Mouse (Mus musculus) heart, postnatal 0 days (tissue): ENCODE results near the gene Commd2. TPM values are rescaled to one million over a fixed set of nuclear protein-coding genes. Genes with fewer than 3 reads are reported as not detected.

Experiments
- ATAC-seq: fragments of 200-750 bp; cut with Nextera tagmentation; 2 replicates; pipeline ENCODE4 v1.8.0; 2017; ENCODE audit warnings: low read depth, moderate number of reproducible peaks, moderate library complexity; ENCODE audit not compliant: insufficient read depth
- DNase-seq: peaks from one replicate; pipeline ENCODE4 v3.0.0-alpha.2; 2016; ENCODE audit warnings: low spot score
- H3K27ac ChIP-seq: fragments of 300-500 bp; sonication (generic); 2 replicates; pipeline ENCODE4 v1.5.1; 2014; ENCODE audit warnings: low read depth, mild to moderate bottlenecking
- H3K27me3 ChIP-seq: fragments of 300-500 bp; sonication (generic); 2 replicates; pipeline ENCODE4 v1.6.1; 2014; ENCODE audit warnings: low read length, mixed read lengths; ENCODE audit not compliant: control insufficient read depth, insufficient read depth
- H3K36me3 ChIP-seq: fragments of 300-500 bp; sonication (generic); replicated peaks from 2 replicates; pipeline ENCODE4 v1.6.1; 2014; ENCODE audit warnings: low read length, mixed read lengths; ENCODE audit not compliant: control insufficient read depth, insufficient read depth
- H3K4me1 ChIP-seq: fragments of 300-500 bp; sonication (generic); 2 replicates; pipeline ENCODE4 v1.6.1; 2014; ENCODE audit warnings: antibody characterized with exemption; ENCODE audit not compliant: control insufficient read depth, insufficient read depth
- H3K4me2 ChIP-seq: fragments of 300-500 bp; sonication (generic); 2 replicates; pipeline ENCODE4 v1.6.1; 2014; ENCODE audit warnings: low read depth, mild to moderate bottlenecking, low read length, moderate library complexity
- H3K4me3 ChIP-seq: fragments of 300-500 bp; sonication (generic); 2 replicates; pipeline ENCODE4 v1.5.1; 2014; ENCODE audit warnings: low read depth, low read length
- H3K9ac ChIP-seq: fragments of 300-500 bp; sonication (generic); replicated peaks from 2 replicates; pipeline ENCODE4 v1.6.1; 2014; ENCODE audit warnings: low read depth, low read length, mixed read lengths
- H3K9me3 ChIP-seq: fragments of 300-500 bp; sonication (generic); replicated peaks from 2 replicates; pipeline ENCODE4 v1.6.1; 2016; ENCODE audit warnings: low read length; ENCODE audit not compliant: control insufficient read depth
- CTCF ChIP-seq: IDR thresholded peaks from 2 replicates; pipeline ENCODE4 v1.5.1; 2016; ENCODE audit warnings: antibody characterized with exemption, control low read depth, low read depth
- EP300 ChIP-seq: IDR thresholded peaks from 2 replicates; pipeline ENCODE4 v1.6.1; 2016; ENCODE audit warnings: antibody characterized with exemption, low read depth
- WGBS: fragments of 180-500 bp; shearing (Covaris S2); extraction: QIAGEN DNeasy Blood & Tissue Kit; methylation state at CpG from one replicate; pipeline ENCODE4 v1.1.7; 2014; 5-methylcytosine and 5-hydroxymethylcytosine counted together
- microRNA-seq: library from miRNA; unstranded; fragments of <30 nt; microRNA quantifications from one replicate; pipeline ENCODE4, GENCODE M21; 2016
- polyA plus RNA-seq: library from polyadenylated mRNA; unstranded; fragments of >200 nt; fragmentation: Nextera tagmentation; extraction: Ambion mirVana; gene quantifications from 2 replicates; pipeline ENCODE4 v1.2.1, GENCODE M21; 2015
- total RNA-seq: library from RNA; depleted of rRNA; stranded (reverse); fragments of >200 nt; gene quantifications from 2 replicates; pipeline ENCODE4 v1.2.3, GENCODE M21; 2014; ENCODE audit warnings: low replicate concordance; rRNA removed

Commd2 gene
- total and polyA plus RNA-seq, 2 experiments from 2014 or later = 53.9 to 70.3 TPM

DNA sequence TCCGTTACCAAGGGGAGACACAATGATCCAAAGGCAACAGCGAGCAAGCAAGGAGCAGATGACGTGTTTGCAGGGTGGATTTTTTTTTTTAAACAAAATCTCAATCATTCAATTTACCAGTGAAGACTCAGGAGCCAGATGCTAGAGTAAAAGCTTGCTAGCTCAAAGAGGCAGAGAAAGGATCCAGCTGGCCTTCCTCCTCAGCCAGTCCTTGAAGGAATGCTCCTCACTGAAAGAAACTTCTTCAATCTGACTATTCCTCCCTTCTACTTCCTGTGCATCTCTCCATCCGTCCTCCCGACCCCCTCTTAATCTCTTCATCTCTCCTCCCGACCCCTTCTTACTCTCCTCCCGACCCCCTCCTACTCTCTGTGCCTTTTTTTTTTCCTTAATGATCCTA is 54.9 kb downstream of the Commd2 start:
- Histone ChIP-seq H3K36me3 (no peaks in the 10 kb centered on the region), H3K4me1 (no peaks in the 10 kb centered on the region), H3K4me3 (no peak overlapping the region), H3K27ac (no peak overlapping the region), H3K9ac (no peak overlapping the region), H3K4me2 (no peak overlapping the region), H3K27me3 (no peaks in the 10 kb centered on the region), H3K9me3 (no peaks in the 10 kb centered on the region)
- ATAC-seq (no peak), DNase-seq (no peak)
- WGBS = 43% methylated on average over 7 of the region's 7 CpGs
- no peak for TF ChIP-seq EP300
- no peak for TF ChIP-seq CTCF

DNA sequence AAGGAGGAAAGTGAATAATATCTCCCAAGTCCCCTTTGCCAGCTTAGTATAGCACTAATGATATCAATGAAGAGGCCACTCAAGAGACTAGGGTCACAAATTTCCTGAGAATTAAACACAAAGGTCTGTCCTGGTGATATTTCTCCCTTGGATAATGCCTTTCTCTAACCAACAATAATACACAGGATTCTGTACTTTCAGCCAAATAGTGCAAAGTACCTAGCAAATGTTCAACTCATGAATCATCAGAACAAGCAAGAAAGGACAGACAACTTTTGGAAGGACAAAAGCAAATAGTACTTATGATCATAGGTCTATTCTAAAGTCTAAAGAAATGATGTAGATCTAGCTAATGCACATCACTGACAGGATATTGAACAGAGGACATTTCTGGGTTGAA is 56.0 kb downstream of the Commd2 start:
- Histone ChIP-seq H3K27me3 (no peaks in the 10 kb centered on the region), H3K4me2 (no peak overlapping the region), H3K36me3 (no peaks in the 10 kb centered on the region), H3K9me3 (no peaks in the 10 kb centered on the region), H3K27ac (no peak overlapping the region), H3K4me1 (no peaks in the 10 kb centered on the region), H3K9ac (no peak overlapping the region), H3K4me3 (no peak overlapping the region)
- ATAC-seq (no peak), DNase-seq (no peak)
- no peak for TF ChIP-seq EP300
- no peak for TF ChIP-seq CTCF

Small RNA genes lying within 50 kb of the gene (microRNA-seq; reads per million reads assigned to microRNA genes)
- not detected for gene Mir6377

Other genes with a start within 250 kb of the Commd2 start
- 0.92 TPM in 1 of 2 replicates, not detected in the other for gene Tm4sf4, start 226.4 kb downstream of the Commd2 start, total RNA-seq
- gene Tm4sf4, start 226.4 kb downstream of the Commd2 start, polyA plus RNA-seq = 0.73 and 1.2 TPM in 2 replicates
- gene Wwtr1, start 75.8 kb downstream of the Commd2 start, total RNA-seq = 88.9 and 90.9 TPM in 2 replicates
- gene Wwtr1, start 75.8 kb downstream of the Commd2 start, polyA plus RNA-seq = 24.9 and 26.1 TPM in 2 replicates
- gene Ankub1, start 41.1 kb upstream of the Commd2 start, total RNA-seq = not detected in 2 replicates
- not detected in 2 replicates for gene Ankub1, start 41.1 kb upstream of the Commd2 start, polyA plus RNA-seq
- 47.8 and 59.4 TPM in 2 replicates for gene Rnf13, start 84.3 kb upstream of the Commd2 start, total RNA-seq
- 81.5 and 84.5 TPM in 2 replicates for gene Rnf13, start 84.3 kb upstream of the Commd2 start, polyA plus RNA-seq
- 25.4 and 27.9 TPM in 2 replicates for gene Pfn2, start 196.4 kb upstream of the Commd2 start, total RNA-seq
- 38.5 and 40.6 TPM in 2 replicates for gene Pfn2, start 196.4 kb upstream of the Commd2 start, polyA plus RNA-seq